Mouse (Mus musculus) ovary, adult 2 months (tissue): ENCODE measurements around the gene Usp35. TPM values are rescaled to one million over a fixed set of nuclear protein-coding genes. Genes with fewer than 3 reads are reported as not detected.

Source experiments
- polyA plus RNA-seq: library from polyadenylated mRNA; depleted of rRNA; stranded (reverse); fragments of >200 nt; gene quantifications from 2 replicates; pipeline ENCODE4 v1.2.3, GENCODE M21; 2012; rRNA removed

Usp35 gene
- polyA plus RNA-seq, result 11.1 and 13.3 TPM in 2 replicates

DNA sequence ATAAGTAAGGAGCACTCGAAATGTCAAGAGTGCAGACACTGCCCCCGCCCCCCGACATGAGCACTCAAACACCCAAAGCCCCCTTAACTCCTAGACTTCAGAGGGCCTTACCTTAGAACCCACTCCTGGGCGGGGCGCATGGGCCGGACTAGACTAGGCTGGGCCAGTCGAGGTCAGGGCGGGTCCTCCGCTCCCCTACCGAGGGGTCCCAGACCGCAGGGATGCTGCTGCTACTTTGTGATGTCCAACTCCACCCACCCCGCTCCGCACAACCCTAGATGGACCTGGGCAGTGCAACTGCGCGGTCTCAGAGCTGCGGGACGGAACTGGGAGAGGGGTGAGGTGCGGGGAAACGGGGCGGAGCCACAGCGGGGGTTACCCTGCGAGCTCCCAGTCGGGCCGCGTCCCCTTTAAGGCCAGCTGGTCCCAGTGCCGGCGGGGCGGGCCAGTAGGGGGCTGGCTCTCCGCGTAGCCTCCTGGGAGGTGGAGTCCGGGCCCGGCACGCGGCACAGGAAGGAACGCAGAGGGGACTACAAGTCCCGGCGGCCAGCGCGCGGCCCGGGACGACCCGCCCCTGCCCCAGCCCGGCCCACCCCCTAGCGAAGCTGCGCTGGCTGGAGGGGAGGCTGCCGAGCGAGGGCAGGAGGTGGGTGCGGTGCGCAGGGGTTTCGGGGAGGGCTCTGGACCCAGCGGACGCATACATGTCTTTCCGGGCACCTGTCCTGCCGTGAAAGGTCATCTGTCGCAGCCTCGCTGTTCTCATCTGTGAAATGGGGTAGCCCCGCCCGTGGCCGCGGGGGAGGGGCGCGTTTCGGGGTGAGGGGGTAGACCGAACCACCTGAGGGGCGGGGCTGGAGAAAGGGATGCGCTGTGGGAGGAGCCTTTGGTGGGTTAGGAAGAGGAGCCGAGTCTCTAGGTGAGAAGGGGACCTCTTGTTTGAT is at the start of gene Usp35, which contains the start of gene Kctd21:
TSS of gene Usp35 (minus strand) at position 295 of the 941 bp plus-strand sequence.
TSS of gene Kctd21 (plus strand) at position 602 of the 941 bp plus-strand sequence.

Other genes starting within 250 kb of the Usp35 start
- gene Kctd21, start 307 bp upstream of the Usp35 start, polyA plus RNA-seq, result 5.5 and 7.8 TPM in 2 replicates
- 13.7 and 17.6 TPM in 2 replicates for gene Alg8, start 39.6 kb upstream of the Usp35 start, polyA plus RNA-seq
- gene Ndufc2, start 68.0 kb upstream of the Usp35 start, polyA plus RNA-seq, result 102 and 132 TPM in 2 replicates
- gene Thrsp, start 85.7 kb upstream of the Usp35 start, polyA plus RNA-seq, result 120 and 143 TPM in 2 replicates
- gene Kctd14, start 119.3 kb upstream of the Usp35 start, polyA plus RNA-seq, result 80.1 and 88.5 TPM in 2 replicates
- gene Ints4, start 148.9 kb upstream of the Usp35 start, polyA plus RNA-seq, result 93.2 and 148 TPM in 2 replicates
- gene Aamdc, start 247.5 kb upstream of the Usp35 start, polyA plus RNA-seq, result 13.5 and 15.1 TPM in 2 replicates
- 1.5 and 2.0 TPM in 2 replicates for gene Rsf1, start 247.9 kb upstream of the Usp35 start, polyA plus RNA-seq